Mouse (Mus musculus) intestine, embryonic 16.5 days (tissue): Measurements from ENCODE around the gene Ier3. TPM values are rescaled to one million over a fixed set of nuclear protein-coding genes. Genes with fewer than 3 reads are reported as not detected.

ENCODE experiments used
- ATAC-seq: fragments of 200-750 bp; cut with Nextera tagmentation; 2 replicates; pipeline ENCODE4 v1.8.0; 2017; ENCODE audit warnings: moderate TSS enrichment, moderate library complexity
- H3K27ac ChIP-seq: fragments of 300-500 bp; sonication (generic); 2 replicates; pipeline ENCODE4 v1.5.1; 2014; ENCODE audit warnings: mild to moderate bottlenecking, low read length
- H3K27me3 ChIP-seq: fragments of 300-500 bp; sonication (generic); replicated peaks from 2 replicates; pipeline ENCODE4 v1.6.1; 2014; ENCODE audit warnings: low read length, control low read depth, mixed read lengths; ENCODE audit not compliant: control insufficient read depth, insufficient read depth
- H3K36me3 ChIP-seq: fragments of 300-500 bp; sonication (generic); 2 replicates; pipeline ENCODE4 v1.6.1; 2014; ENCODE audit warnings: low read length, control low read depth; ENCODE audit not compliant: control insufficient read depth, insufficient read depth
- H3K4me1 ChIP-seq: fragments of 300-500 bp; sonication (generic); 2 replicates; pipeline ENCODE4 v1.6.1; 2014; ENCODE audit warnings: low read length, control low read depth, mixed read lengths; ENCODE audit not compliant: control insufficient read depth, insufficient read depth
- H3K4me2 ChIP-seq: fragments of 300-500 bp; sonication (generic); 2 replicates; pipeline ENCODE4 v1.6.1; 2014; ENCODE audit warnings: low read depth, low read length, control low read depth
- H3K4me3 ChIP-seq: fragments of 300-500 bp; sonication (generic); 2 replicates; pipeline ENCODE4 v1.5.1; 2014; ENCODE audit warnings: mild to moderate bottlenecking, low read length
- H3K9ac ChIP-seq: fragments of 300-500 bp; sonication (generic); 2 replicates; pipeline ENCODE4 v1.6.1; 2014; ENCODE audit warnings: low read depth, low read length
- H3K9me3 ChIP-seq: fragments of 300-500 bp; sonication (generic); 2 replicates; pipeline ENCODE4 v1.6.1; 2016; ENCODE audit warnings: low read length, control low read depth; ENCODE audit not compliant: control insufficient read depth
- WGBS: fragments of 180-500 bp; shearing (Covaris S2); extraction: QIAGEN DNeasy Blood & Tissue Kit; methylation state at CpG from one replicate; pipeline ENCODE4 v1.1.7; 2014; 5-methylcytosine and 5-hydroxymethylcytosine counted together
- polyA plus RNA-seq: library from polyadenylated mRNA; unstranded; fragments of >200 nt; fragmentation: Nextera tagmentation; extraction: Ambion mirVana; gene quantifications from 2 replicates; pipeline ENCODE4 v1.2.1, GENCODE M21; 2015

The Ier3 gene
- polyA plus RNA-seq, 1 experiment from 2014 or later = 16.0 TPM

GRCm38 (mm10) chr17:35832400-35833238, 11.1 kb downstream of the Ier3 start:
- H3K9me3 ChIP-seq = no peaks in the 10 kb centered on the region
- H3K36me3 ChIP-seq = peaks cover 41% of the 10 kb centered on the region
- no peak for ATAC-seq
- WGBS = 56% methylated on average over 8 of the region's 8 CpGs
- no peak overlapping the region; the same call in 1 of the 2 replicates for H3K9ac ChIP-seq
- no peak overlapping the region; the same call in 1 of the 2 replicates for H3K4me3 ChIP-seq
- peak overlapping the region; percentile 4; the same call in 1 of the 2 replicates for H3K27ac ChIP-seq
- no peaks in the 10 kb centered on the region for H3K27me3 ChIP-seq
- no peak overlapping the region for H3K4me2 ChIP-seq
- H3K4me1 ChIP-seq = peaks cover 37% of the 10 kb centered on the region

GRCm38 (mm10) chr17:35833239-35833751, 11.8 kb downstream of the Ier3 start:
- Histone ChIP-seq H3K9me3 (no peaks in the 10 kb centered on the region), H3K4me3 (no peak overlapping the region; the same call in 1 of the 2 replicates), H3K4me1 (peaks cover 37% of the 10 kb centered on the region), H3K27me3 (no peaks in the 10 kb centered on the region), H3K27ac (peak overlapping the region; percentile 4; the same call in 1 of the 2 replicates), H3K9ac (no peak overlapping the region; the same call in 1 of the 2 replicates), H3K36me3 (peaks cover 37% of the 10 kb centered on the region), H3K4me2 (no peak overlapping the region)
- no peak for ATAC-seq
- 24% methylated on average over 5 of the region's 5 CpGs for WGBS

- ATAC-seq = no peak
- no peak overlapping the region for H3K9ac ChIP-seq
- peaks cover 37% of the 10 kb centered on the region for H3K4me1 ChIP-seq
- no peak overlapping the region for H3K4me2 ChIP-seq
- peaks cover 37% of the 10 kb centered on the region for H3K36me3 ChIP-seq
- no peaks in the 10 kb centered on the region for H3K27me3 ChIP-seq
- H3K4me3 ChIP-seq = no peak overlapping the region
- WGBS = 52% methylated on average over 5 of the region's 5 CpGs
- H3K9me3 ChIP-seq = no peaks in the 10 kb centered on the region
- no peak overlapping the region for H3K27ac ChIP-seq
Observed at GRCm38 (mm10) chr17:35833894-35834293, 12.4 kb downstream of the Ier3 start.

GRCm38 (mm10) chr17:35834696-35835422, 13.4 kb downstream of the Ier3 start:
- Histone ChIP-seq H3K27ac (no peak overlapping the region; the same call in 1 of the 2 replicates), H3K4me3 (peak overlapping the region; percentile 68), H3K36me3 (peaks cover 37% of the 10 kb centered on the region), H3K4me2 (peak overlapping the region; percentile 87), H3K9me3 (no peaks in the 10 kb centered on the region), H3K4me1 (peaks cover 36% of the 10 kb centered on the region), H3K27me3 (no peaks in the 10 kb centered on the region), H3K9ac (0 out of 2 replicates have a peak overlapping the region, but pooled peaks have one; percentile 39)
- 64% methylated on average over 26 of the region's 26 CpGs for WGBS
- no peak for ATAC-seq

GRCm38 (mm10) chr17:35835424-35836140, 14.1 kb downstream of the Ier3 start:
- Histone ChIP-seq H3K4me2 (peak overlapping the region; percentile 87), H3K27ac (0 out of 2 replicates have a peak overlapping the region, but pooled peaks have one; percentile 94), H3K9me3 (no peaks in the 10 kb centered on the region), H3K36me3 (peaks cover 37% of the 10 kb centered on the region), H3K27me3 (no peaks in the 10 kb centered on the region), H3K4me1 (peaks cover 32% of the 10 kb centered on the region), H3K9ac (peak overlapping the region; percentile 39), H3K4me3 (peak overlapping the region; percentile 68)
- no peak for ATAC-seq
- WGBS = 67% methylated on average over 26 of the region's 26 CpGs

GRCm38 (mm10) chr17:35836178-35836965, 14.9 kb downstream of the Ier3 start:
- no peaks in the 10 kb centered on the region for H3K9me3 ChIP-seq

GRCm38 (mm10) chr17:35836991-35837422, 15.5 kb downstream of the Ier3 start:
- Histone ChIP-seq H3K4me2 (peak overlapping the region; percentile 87), H3K4me1 (peaks cover 32% of the 10 kb centered on the region), H3K9me3 (no peaks in the 10 kb centered on the region), H3K4me3 (peak overlapping the region; percentile 68), H3K9ac (peak overlapping the region; percentile 81), H3K27me3 (no peaks in the 10 kb centered on the region), H3K36me3 (peaks cover 37% of the 10 kb centered on the region), H3K27ac (peak overlapping the region; percentile 94)
- WGBS = 1% methylated on average over 25 of the region's 25 CpGs
- ATAC-seq = peak; percentile 27

More at GRCm38 (mm10) chr17:35836178-35836965, 14.9 kb downstream of the Ier3 start:
- 4% methylated on average over 24 of the region's 24 CpGs for WGBS
- Histone ChIP-seq H3K27me3 (no peaks in the 10 kb centered on the region), H3K27ac (peak overlapping the region; percentile 94), H3K4me2 (peak overlapping the region; percentile 87), H3K4me1 (peaks cover 32% of the 10 kb centered on the region), H3K9ac (peak overlapping the region; percentile 81), H3K36me3 (peaks cover 37% of the 10 kb centered on the region), H3K4me3 (peak overlapping the region; percentile 68)
- ATAC-seq = 0 out of 2 replicates have a peak, but pooled peaks have one; percentile 1

GRCm38 (mm10) chr17:35837487-35837886, 16.0 kb downstream of the Ier3 start:
- Histone ChIP-seq H3K4me3 (peak overlapping the region; percentile 68), H3K4me1 (peaks cover 32% of the 10 kb centered on the region), H3K27me3 (no peaks in the 10 kb centered on the region), H3K27ac (peak overlapping the region; percentile 94), H3K4me2 (peak overlapping the region; percentile 87), H3K9me3 (no peaks in the 10 kb centered on the region), H3K9ac (peak overlapping the region; percentile 81), H3K36me3 (peaks cover 37% of the 10 kb centered on the region)
- under 1% methylated on average over 18 of the region's 18 CpGs for WGBS
- no peak for ATAC-seq
